Mouse (Mus musculus): ENCODE measurements at regions not wholly inside any gene's neighbourhood (a gene's known extent, or its start where the extent isn't known, plus 50 kb on each side); places are given as distances from the start of the nearest gene placed in this dataset.

DNA sequence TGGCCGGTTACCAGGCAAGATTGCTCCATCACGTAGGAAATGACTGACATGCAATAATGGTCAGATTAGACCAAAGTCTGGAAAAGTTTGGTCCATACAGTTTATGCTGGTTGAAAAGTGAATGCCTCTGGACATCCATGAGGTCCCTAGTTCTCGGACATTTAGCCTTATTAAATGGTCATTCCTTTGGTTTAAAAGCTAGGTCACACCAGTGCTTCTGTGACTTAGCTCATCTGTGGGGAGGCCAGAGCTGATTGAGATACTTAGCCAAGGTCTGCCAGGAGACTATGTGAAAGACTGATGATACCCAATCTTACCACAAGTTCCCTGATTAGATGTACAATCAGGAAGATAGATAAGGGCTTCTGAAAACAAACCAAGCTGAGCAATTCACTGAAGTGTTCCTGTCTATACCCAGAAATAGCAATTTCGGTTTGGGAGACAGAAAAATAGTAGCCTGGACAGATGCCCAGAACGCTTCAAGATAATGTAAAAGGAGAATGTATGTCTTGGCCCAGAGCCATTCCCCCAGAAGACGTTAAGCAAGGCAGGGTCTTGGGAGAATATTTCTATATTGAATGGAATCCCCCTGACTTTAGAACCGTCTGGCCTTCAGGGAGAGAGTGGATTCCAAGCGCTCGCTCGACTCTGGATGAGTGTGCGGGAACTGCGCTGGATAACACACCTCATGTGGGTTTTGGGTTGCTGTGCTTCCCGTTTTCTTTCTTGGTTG is 161.5 kb downstream of the Dact1 start:
- no peak for TF ChIP-seq CTCF (IDR thresholded peaks at IDR 0.05)
- TF ChIP-seq EP300 (IDR thresholded peaks at IDR 0.05; ENCODE audit: insufficient read depth, low read depth, low read length), result no peak
- TF ChIP-seq POLR2A (IDR thresholded peaks at IDR 0.05; ENCODE audit: insufficient read depth, low read depth, low read length), result no peak
